Mouse (Mus musculus): ENCODE results near the gene Gm28079. TPM values are rescaled to one million over a fixed set of nuclear protein-coding genes. Genes with fewer than 3 reads are reported as not detected.
"Not testable (repeated sequence)": the region's sequence is repeated elsewhere in the genome, so short reads cannot be mapped to it uniquely, and the experiment has no call there.

Gm28079 gene
- not detected in 2 replicates for polyA plus RNA-seq (2014; fragmentation: Nextera tagmentation; extraction: Ambion mirVana)

- not testable (repeated sequence) for H3K9me3 ChIP-seq (ENCODE audit: control insufficient read depth, low read length); H3K27ac ChIP-seq (ENCODE audit: low read depth, low read length); H3K27me3 ChIP-seq (ENCODE audit: control insufficient read depth, insufficient read depth, low read length); H3K4me1 ChIP-seq (ENCODE audit: control insufficient read depth, insufficient read depth, low read length); ATAC-seq (ENCODE audit: low FRiP score); H3K4me2 ChIP-seq; DNase-seq (ENCODE audit: low spot score, missing footprints); H3K4me3 ChIP-seq (ENCODE audit: low read depth, low read length); H3K9ac ChIP-seq (ENCODE audit: low read length); H3K36me3 ChIP-seq (ENCODE audit: control insufficient read depth, insufficient read depth, low read length)
- WGBS = no CpG with 5 or more reads among the region's 1 CpGs
These were observed at the start of gene Gm28079 for GRCm38 (mm10) chrY:70014799-70015198. Gene Gm28079 (minus strand): TSS chrY:70014899.
